9 mouse cellular contexts compared by ENCODE assay signal in the genomic region with DNA sequence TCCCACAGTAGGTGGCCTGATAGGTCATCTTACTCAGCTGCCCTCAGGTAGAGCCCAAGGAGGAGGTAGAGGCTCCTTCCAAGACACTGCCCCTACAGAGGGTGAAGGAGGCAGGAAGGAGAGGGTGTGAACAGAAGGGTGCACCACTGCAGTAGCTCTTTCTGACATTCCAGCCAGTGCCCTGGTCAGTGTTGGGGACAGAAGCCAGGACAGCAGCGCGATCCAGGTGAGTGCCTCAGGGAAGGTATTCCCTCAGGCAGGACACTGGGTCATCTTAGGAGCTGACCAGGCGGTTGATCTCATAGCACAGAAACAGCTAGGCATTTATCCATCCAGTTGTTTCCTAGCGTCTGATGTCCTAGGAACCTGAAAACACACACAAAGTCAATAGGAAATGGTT. TPM values are rescaled to one million over a fixed set of nuclear protein-coding genes. Genes with fewer than 3 reads are reported as not detected.
A peak's percentile ranks its signal among the peaks of the same experiment; 100 is the strongest.
DNase-seq lines count a peak whose midpoint lies in the region; ATAC-seq and TF ChIP-seq lines count a peak whose summit lies in the region.
"Had no signal": no experiment of that assay in that cellular context is flagged by ENCODE, and none has a peak within 500 bp of the region (broad histone marks: within the 10 kb centered on the region; RNA-seq: fewer than 3 reads in every experiment).

No protein-coding gene starts in this region.

- H3K4me2 ChIP-seq in limb, embryonic 14.5 days (replicated peaks; ENCODE audit: low read depth, low read length, severe bottlenecking) = peak overlapping the region; percentile 25; the same call in 1 of the 2 replicates
- peak overlapping the region; percentile 37 for H3K4me2 ChIP-seq in stomach, embryonic 16.5 days (ENCODE audit: low read depth, low read length)

- H3K27ac ChIP-seq in heart, adult 2 months = peak overlapping the region; percentile 91
- H3K27ac ChIP-seq in limb, embryonic 14.5 days (replicated peaks; ENCODE audit: low read depth, low read length) = no peak overlapping the region
- H3K27ac ChIP-seq in stomach, embryonic 16.5 days (ENCODE audit: low read length) = no peak overlapping the region

- peak overlapping the region; percentile 33; the same call in 1 of the 2 replicates for H3K4me3 ChIP-seq in heart, adult 2 months
- peak overlapping the region; percentile 62 for H3K4me3 ChIP-seq in megakaryocyte, embryonic 14.5 days (replicated peaks)
- H3K4me3 ChIP-seq in limb, embryonic 14.5 days (replicated peaks; ENCODE audit: low read length) = 0 out of 2 replicates have a peak overlapping the region, but pooled peaks have one; percentile 2
- H3K4me3 ChIP-seq in stomach, embryonic 16.5 days (replicated peaks; ENCODE audit: low read length) = no peak overlapping the region

- no peak for TF ChIP-seq EP300 in heart, adult 2 months (IDR thresholded peaks at IDR 0.05; ENCODE audit: insufficient read depth, low read depth, low read length)

- intact Hi-C loops in heart, adult 2 months (cut with DNase I) = loop anchor here (10.0 kb wide), 3 partner anchors 90 to 300 kb away; a partner anchor contains a TSS
- intact Hi-C loops in heart, postnatal 10 days (cut with DNase I) = loop anchor here (2.0 to 10.0 kb wide), 4 partner anchors 100 to 402 kb away; a partner anchor contains a TSS

- no peak for TF ChIP-seq POLR2A in heart, adult 2 months (IDR thresholded peaks at IDR 0.05; ENCODE audit: insufficient read depth, low read depth, low read length)
- no peak for TF ChIP-seq POLR2A in limb, embryonic 14.5 days (IDR thresholded peaks at IDR 0.05; ENCODE audit: borderline replicate concordance, extremely low read depth, insufficient read depth, insufficient read length)

- H3K4me1 ChIP-seq in heart, adult 2 months (ENCODE audit: control insufficient read depth, insufficient read depth, low read length) = peaks cover 30% of the 10 kb centered on the region
- peaks cover 37% of the 10 kb centered on the region for H3K4me1 ChIP-seq in megakaryocyte, embryonic 14.5 days
- H3K4me1 ChIP-seq in limb, embryonic 14.5 days (ENCODE audit: control insufficient read depth, insufficient read depth, low read length) = no peaks in the 10 kb centered on the region
- peaks cover 14% of the 10 kb centered on the region for H3K4me1 ChIP-seq in stomach, embryonic 16.5 days (ENCODE audit: control insufficient read depth, insufficient read depth, low read length)

- no peaks in the 10 kb centered on the region for H3K27me3 ChIP-seq in heart, adult 2 months (ENCODE audit: control insufficient read depth, insufficient read depth, low read length)
- peaks cover 29% of the 10 kb centered on the region for H3K27me3 ChIP-seq in megakaryocyte, embryonic 14.5 days (replicated peaks)
- H3K27me3 ChIP-seq in limb, embryonic 14.5 days (ENCODE audit: control insufficient read depth, insufficient read depth, low read length) = no peaks in the 10 kb centered on the region
- no peaks in the 10 kb centered on the region for H3K27me3 ChIP-seq in stomach, embryonic 16.5 days (ENCODE audit: control insufficient read depth, insufficient read depth, low read length)

- H3K36me3 ChIP-seq in heart, adult 2 months (ENCODE audit: control insufficient read depth, insufficient read depth, low read length) = no peaks in the 10 kb centered on the region
- no peaks in the 10 kb centered on the region for H3K36me3 ChIP-seq in megakaryocyte, embryonic 14.5 days (replicated peaks; ENCODE audit: low read length)
- H3K36me3 ChIP-seq in limb, embryonic 14.5 days (ENCODE audit: control insufficient read depth, insufficient read depth, low read length) = no peaks in the 10 kb centered on the region
- no peaks in the 10 kb centered on the region for H3K36me3 ChIP-seq in stomach, embryonic 16.5 days (ENCODE audit: control insufficient read depth, insufficient read depth, low read length)

- H3K9me3 ChIP-seq in megakaryocyte, embryonic 14.5 days = peaks cover 8% of the 10 kb centered on the region
- no peaks in the 10 kb centered on the region for H3K9me3 ChIP-seq in limb, embryonic 14.5 days (ENCODE audit: control insufficient read depth, low read length)
- no peaks in the 10 kb centered on the region for H3K9me3 ChIP-seq in stomach, embryonic 16.5 days (replicated peaks; ENCODE audit: control insufficient read depth, low read length)

- H3K9ac ChIP-seq in heart, adult 2 months (ENCODE audit: low read depth, low read length) = peak overlapping the region; percentile 38; the same call in 1 of the 2 replicates
- no peak overlapping the region for H3K9ac ChIP-seq in limb, embryonic 14.5 days (ENCODE audit: low read depth, low read length, severe bottlenecking)
- H3K9ac ChIP-seq in stomach, embryonic 16.5 days (ENCODE audit: low read length) = peak overlapping the region; percentile 40; the same call in 1 of the 2 replicates

- ATAC-seq in megakaryocyte, adult 5-6 weeks (ENCODE audit: poor library complexity, severe bottlenecking) = no peak
- ATAC-seq in limb, embryonic 14.5 days (ENCODE audit: low FRiP score, low read depth) = no peak
- ATAC-seq in stomach, embryonic 16.5 days (ENCODE audit: insufficient read depth, low FRiP score) = no peak

- TF ChIP-seq CTCF in heart, adult 2 months (IDR thresholded peaks at IDR 0.05) = no peak

- WGBS in heart, adult 2 months = 50% methylated on average over 4 of the region's 4 CpGs
- 68% methylated on average over 4 of the region's 4 CpGs for WGBS in limb, embryonic 14.5 days
- 63% methylated on average over 4 of the region's 4 CpGs for WGBS in stomach, embryonic 16.5 days

- no peaks in the 10 kb centered on the region for H3K79me2 ChIP-seq in heart, adult 2 months (replicated peaks; ENCODE audit: control insufficient read depth, insufficient read depth, low read length)

- no peak for DNase-seq in heart, adult 2 months
- no peak for DNase-seq in heart, postnatal 10 days
- no peak for DNase-seq in limb, embryonic 14.5 days (ENCODE audit: low spot score)
- DNase-seq in embryo, embryonic 11 days = no peak
- DNase-seq in Muller cell, postnatal 12 days (ENCODE audit: inconsistent ontology term) = no peak

RNA-seq across cellular contexts. Expression of a gene that starts 1.6 kb away (rescaled TPM):
- total RNA-seq in heart, adult 2 months (2021) = not detected
- 0.06 TPM in 2 replicates for polyA plus RNA-seq in heart, adult 2 months (2012; rRNA removed)
- under 1 TPM in 1 of 2 experiments, not detected in 1; 0.27 TPM for total RNA-seq in heart, postnatal 10 days (2021)
- 0.16 TPM in 1 of 2 replicates, not detected in the other for polyA plus RNA-seq in megakaryocyte, embryonic 14.5 days (2012; ENCODE audit: insufficient read depth, low replicate concordance)
- not detected in 2 replicates for total RNA-seq in megakaryocyte, adult 5-6 weeks (2015)
- not detected in 2 replicates for total RNA-seq in megakaryocyte, adult 5-6 weeks (2017)
- 0.52 and 1.1 TPM in 2 replicates for polyA plus RNA-seq in limb, embryonic 14.5 days (2012; rRNA removed)
- 0.33 and 0.85 TPM in 2 replicates for polyA plus RNA-seq in limb, embryonic 14.5 days (2014; fragmentation: Nextera tagmentation; extraction: Ambion mirVana)
- polyA plus RNA-seq in stomach, embryonic 16.5 days (2015; fragmentation: Nextera tagmentation; extraction: Ambion mirVana) = 0.12 and 0.22 TPM in 2 replicates
- total RNA-seq: liver, adult 2 months had no signal
